Mouse (Mus musculus): ENCODE measurements around the gene Hid1. TPM values are rescaled to one million over a fixed set of nuclear protein-coding genes. Genes with fewer than 3 reads are reported as not detected.
"Not testable (repeated sequence)": the region's sequence is repeated elsewhere in the genome, so short reads cannot be mapped to it uniquely, and the experiment has no call there.

Gene Hid1
- polyA plus RNA-seq, 1 experiment from 2014 or later: 66.9 TPM

DNA sequence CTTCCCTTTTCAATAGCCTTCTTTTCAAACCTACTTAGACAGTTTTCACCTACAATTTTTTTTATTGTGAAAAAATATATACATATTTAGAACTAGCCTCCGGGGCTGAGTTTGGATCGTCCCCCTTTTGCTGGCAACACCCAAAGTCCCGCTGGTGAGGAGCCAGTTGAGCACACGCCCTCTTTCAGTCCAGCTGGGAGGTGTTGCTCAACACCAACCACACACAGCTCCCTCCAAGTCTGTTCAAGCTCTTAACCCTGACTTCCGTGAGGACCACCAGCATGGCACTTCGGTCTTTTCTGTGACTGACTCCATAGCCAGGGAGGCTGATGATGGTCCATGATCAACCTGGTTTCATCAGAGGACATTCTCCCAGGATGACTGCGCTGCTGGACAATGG, 30.5 kb upstream of the Hid1 start:
- no peaks in the 10 kb centered on the region for H3K27me3 ChIP-seq (replicated peaks; ENCODE audit: control insufficient read depth, insufficient read depth, low read length)
- H3K27ac ChIP-seq (ENCODE audit: low read depth, low read length): no peak overlapping the region
- no peaks in the 10 kb centered on the region for H3K9me3 ChIP-seq (ENCODE audit: control insufficient read depth, low read length)
- ATAC-seq: no peak
- peaks cover 13% of the 10 kb centered on the region for H3K36me3 ChIP-seq (ENCODE audit: control insufficient read depth, insufficient read depth, low read length)
- peaks cover 8% of the 10 kb centered on the region for H3K4me1 ChIP-seq (ENCODE audit: control insufficient read depth, insufficient read depth, low read depth, low read length)
- H3K4me2 ChIP-seq (ENCODE audit: low read length): no peak overlapping the region
- H3K9ac ChIP-seq (ENCODE audit: low read depth, low read length): no peak overlapping the region
- H3K4me3 ChIP-seq (ENCODE audit: low read length): no peak overlapping the region
- 80% methylated on average over 7 of the region's 7 CpGs for WGBS

DNA sequence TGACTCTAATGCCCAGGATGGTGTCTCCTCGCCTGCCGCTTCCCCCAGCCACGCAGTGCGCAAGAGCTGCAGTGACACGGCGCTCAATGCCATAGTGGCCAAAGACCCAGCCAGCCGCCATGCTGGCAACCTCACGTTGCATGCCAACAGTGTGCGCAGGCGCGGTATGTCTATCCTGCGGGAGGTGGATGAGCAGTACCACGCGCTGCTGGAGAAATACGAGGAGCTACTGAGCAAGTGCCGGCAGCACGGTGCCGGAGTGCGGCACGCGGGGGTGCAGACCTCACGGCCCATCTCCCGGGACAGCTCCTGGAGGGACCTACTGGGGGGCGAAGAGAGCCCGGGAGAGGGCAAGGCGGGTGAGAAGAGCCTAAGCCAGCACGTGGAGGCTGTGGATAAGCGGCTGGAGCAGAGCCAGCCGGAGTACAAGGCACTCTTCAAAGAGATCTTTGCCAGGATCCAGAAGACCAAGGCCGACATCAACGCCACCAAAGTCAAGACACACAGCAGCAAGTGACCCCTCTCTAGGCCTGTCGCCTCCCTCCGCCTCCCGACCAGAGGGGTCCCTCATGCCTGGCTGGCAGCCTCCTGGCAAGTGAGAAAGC, 26.3 kb upstream of the Hid1 start:
- no peak overlapping the region; the same call in 1 of the 2 replicates for H3K9ac ChIP-seq (ENCODE audit: low read depth, low read length)
- H3K4me2 ChIP-seq (ENCODE audit: low read length): no peak overlapping the region
- H3K9me3 ChIP-seq (ENCODE audit: control insufficient read depth, low read length): no peaks in the 10 kb centered on the region
- no peak overlapping the region for H3K4me3 ChIP-seq (ENCODE audit: low read length)
- no peak overlapping the region for H3K27ac ChIP-seq (ENCODE audit: low read depth, low read length)
- no peaks in the 10 kb centered on the region for H3K27me3 ChIP-seq (replicated peaks; ENCODE audit: control insufficient read depth, insufficient read depth, low read length)
- whole genome bisulfite sequencing: 67% methylated on average over 33 of the region's 34 CpGs
- peak; percentile 37; the same call in 1 of the 2 replicates for ATAC-seq
- no peaks in the 10 kb centered on the region for H3K4me1 ChIP-seq (ENCODE audit: control insufficient read depth, insufficient read depth, low read depth, low read length)
- peaks cover 30% of the 10 kb centered on the region for H3K36me3 ChIP-seq (ENCODE audit: control insufficient read depth, insufficient read depth, low read length)

DNA sequence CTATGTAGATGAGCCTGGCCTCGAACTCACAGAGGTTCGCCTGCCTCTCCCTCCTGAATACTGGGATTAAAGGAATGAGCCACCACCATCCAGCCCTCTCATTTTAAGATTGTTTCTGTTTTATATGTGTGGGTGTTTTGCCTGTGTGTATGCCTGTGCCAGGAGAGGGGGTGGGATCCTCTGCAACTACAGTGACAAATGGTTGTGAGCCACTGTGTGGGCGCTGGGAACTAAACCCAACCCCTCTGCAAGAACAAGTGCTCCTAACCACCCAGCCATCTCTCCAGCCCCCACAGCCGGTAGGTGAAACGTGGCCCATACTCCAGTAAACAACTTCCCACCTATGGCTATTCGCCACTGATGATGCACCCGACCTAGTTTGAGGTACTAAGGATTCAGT, 23.8 kb upstream of the Hid1 start:
- no peak for ATAC-seq
- Histone ChIP-seq H3K27me3 (replicated peaks; ENCODE audit: control insufficient read depth, insufficient read depth, low read length) (no peaks in the 10 kb centered on the region), H3K36me3 (ENCODE audit: control insufficient read depth, insufficient read depth, low read length) (peaks cover 30% of the 10 kb centered on the region), H3K9me3 (ENCODE audit: control insufficient read depth, low read length) (no peaks in the 10 kb centered on the region), H3K27ac (ENCODE audit: low read depth, low read length) (no peak overlapping the region), H3K4me2 (ENCODE audit: low read length) (no peak overlapping the region), H3K9ac (ENCODE audit: low read depth, low read length) (no peak overlapping the region), H3K4me1 (ENCODE audit: control insufficient read depth, insufficient read depth, low read depth, low read length) (no peaks in the 10 kb centered on the region), H3K4me3 (ENCODE audit: low read length) (no peak overlapping the region)
- 89% methylated on average over 7 of the region's 7 CpGs for WGBS

DNA sequence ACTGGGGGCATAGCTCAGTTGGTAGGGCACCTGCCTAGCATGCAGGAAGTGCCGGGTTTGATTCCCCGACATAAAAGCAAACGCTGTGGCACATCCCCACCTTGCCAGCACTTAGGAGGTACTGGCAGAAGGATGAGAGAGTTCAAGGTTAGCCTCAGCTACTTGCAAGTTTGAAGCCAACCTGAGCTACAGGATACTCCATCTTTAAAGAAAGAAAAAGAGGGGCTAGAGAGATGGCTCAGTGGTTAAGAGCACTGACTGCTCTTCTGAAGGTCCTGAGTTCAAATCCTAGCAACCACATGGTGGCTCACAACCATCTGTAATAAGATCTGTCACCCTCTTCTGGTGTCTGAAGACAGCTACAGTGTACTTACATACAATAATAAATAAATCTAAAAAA, 19.3 kb upstream of the Hid1 start:
- H3K27me3 ChIP-seq (replicated peaks; ENCODE audit: control insufficient read depth, insufficient read depth, low read length); H3K9me3 ChIP-seq (ENCODE audit: control insufficient read depth, low read length); H3K9ac ChIP-seq (ENCODE audit: low read depth, low read length); H3K27ac ChIP-seq (ENCODE audit: low read depth, low read length); H3K4me2 ChIP-seq (ENCODE audit: low read length); H3K4me3 ChIP-seq (ENCODE audit: low read length); ATAC-seq: not testable (repeated sequence)
- peaks cover 12% of the 10 kb centered on the region for H3K36me3 ChIP-seq (ENCODE audit: control insufficient read depth, insufficient read depth, low read length)
- WGBS: 87% methylated on average over 3 of the region's 3 CpGs
- H3K4me1 ChIP-seq (ENCODE audit: control insufficient read depth, insufficient read depth, low read depth, low read length): peaks cover 28% of the 10 kb centered on the region

DNA sequence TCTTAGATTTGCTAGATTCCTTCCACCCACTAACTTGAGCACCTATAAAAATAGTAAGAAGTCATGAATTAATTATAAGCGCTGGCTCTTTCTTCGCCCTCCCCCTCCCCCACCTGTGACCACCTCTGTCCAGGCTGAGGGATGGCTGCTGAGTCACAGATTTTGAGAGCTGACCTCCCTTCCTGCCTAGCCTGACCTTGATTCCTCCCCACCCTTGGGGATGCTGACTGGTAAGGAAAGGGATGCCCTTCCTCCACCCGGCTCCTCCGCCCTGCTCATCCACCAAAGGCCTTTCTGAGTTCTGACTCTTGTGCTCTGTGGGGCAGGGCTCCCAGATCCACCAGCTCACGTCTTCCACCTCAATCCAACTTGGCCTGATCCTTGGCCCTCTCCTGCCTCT, 17.0 kb upstream of the Hid1 start:
- no peaks in the 10 kb centered on the region for H3K36me3 ChIP-seq (ENCODE audit: control insufficient read depth, insufficient read depth, low read length)
- peaks cover 30% of the 10 kb centered on the region for H3K4me1 ChIP-seq (ENCODE audit: control insufficient read depth, insufficient read depth, low read depth, low read length)
- peak overlapping the region; percentile 62 for H3K27ac ChIP-seq (ENCODE audit: low read depth, low read length)
- no peak overlapping the region for H3K4me3 ChIP-seq (ENCODE audit: low read length)
- H3K9ac ChIP-seq (ENCODE audit: low read depth, low read length): peak overlapping the region; percentile 17; the same call in 1 of the 2 replicates
- peak overlapping the region; percentile 81 for H3K4me2 ChIP-seq (ENCODE audit: low read length)
- WGBS: 75% methylated on average over 5 of the region's 5 CpGs
- no peak for ATAC-seq
- H3K27me3 ChIP-seq (replicated peaks; ENCODE audit: control insufficient read depth, insufficient read depth, low read length): no peaks in the 10 kb centered on the region
- H3K9me3 ChIP-seq (ENCODE audit: control insufficient read depth, low read length): no peaks in the 10 kb centered on the region

DNA sequence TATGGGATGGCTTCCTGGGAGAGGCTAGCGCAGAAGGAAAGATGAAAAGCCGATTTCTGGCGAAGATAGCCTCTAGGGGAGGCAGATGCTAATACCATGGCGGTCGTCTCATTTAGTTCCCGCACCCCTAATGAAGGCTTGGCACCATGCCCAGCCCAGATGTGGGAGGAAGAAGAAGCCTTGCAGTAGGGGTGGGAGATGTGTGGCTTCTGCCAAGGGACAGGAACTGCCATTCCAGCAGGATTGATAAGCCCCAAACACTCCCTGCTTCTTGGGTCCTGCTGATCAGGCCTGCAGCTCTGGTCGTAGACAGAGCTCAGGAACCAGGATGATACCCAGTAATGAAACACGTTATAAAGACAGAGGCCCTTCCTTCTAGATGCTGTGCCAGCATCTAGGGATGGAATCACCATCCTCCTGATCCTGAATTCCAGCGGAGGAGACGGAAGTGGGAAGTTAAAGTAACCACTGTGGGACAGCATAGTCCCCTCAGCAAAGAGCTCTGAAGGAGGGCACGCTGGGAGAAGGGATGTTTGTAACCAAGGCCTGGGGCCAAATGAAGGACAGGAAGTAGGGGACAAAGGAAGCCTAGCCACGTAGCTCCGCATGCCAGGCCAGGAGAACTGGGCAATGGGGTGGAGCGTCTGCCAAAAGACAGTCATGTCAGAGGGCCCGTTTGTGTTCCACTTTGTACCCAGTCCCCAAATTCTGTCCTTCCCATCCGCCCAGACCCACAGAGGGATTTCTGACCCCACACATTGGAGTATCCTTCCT, 16.3 kb upstream of the Hid1 start:
- H3K27ac ChIP-seq (ENCODE audit: low read depth, low read length): peak overlapping the region; percentile 62
- H3K9ac ChIP-seq (ENCODE audit: low read depth, low read length): peak overlapping the region; percentile 100
- no peaks in the 10 kb centered on the region for H3K27me3 ChIP-seq (replicated peaks; ENCODE audit: control insufficient read depth, insufficient read depth, low read length)
- peak overlapping the region; percentile 81 for H3K4me2 ChIP-seq (ENCODE audit: low read length)
- no peaks in the 10 kb centered on the region for H3K36me3 ChIP-seq (ENCODE audit: control insufficient read depth, insufficient read depth, low read length)
- H3K4me1 ChIP-seq (ENCODE audit: control insufficient read depth, insufficient read depth, low read depth, low read length): peaks cover 30% of the 10 kb centered on the region
- no peaks in the 10 kb centered on the region for H3K9me3 ChIP-seq (ENCODE audit: control insufficient read depth, low read length)
- WGBS: 32% methylated on average over 16 of the region's 16 CpGs
- ATAC-seq: no peak
- H3K4me3 ChIP-seq (ENCODE audit: low read length): peak overlapping the region; percentile 92

DNA sequence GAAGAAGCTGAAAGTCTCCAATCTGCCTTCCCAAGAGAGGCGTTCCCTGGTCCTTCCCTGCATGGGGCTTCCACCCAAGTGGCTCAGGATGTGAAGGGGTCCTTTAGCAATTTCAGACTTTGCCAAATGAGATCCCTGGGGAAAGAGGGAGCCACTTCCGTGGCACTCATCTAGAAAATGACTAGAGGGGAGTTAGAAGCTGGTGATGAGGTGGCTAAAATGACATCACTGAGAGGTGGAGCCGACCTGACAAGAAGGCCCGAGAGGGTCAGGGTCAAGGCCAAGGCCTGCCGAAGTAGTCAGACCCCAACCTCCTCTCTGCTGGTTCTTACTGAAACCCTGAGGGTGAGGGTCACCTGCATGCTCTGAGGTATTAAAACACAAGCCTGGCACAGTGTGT, 15.3 kb upstream of the Hid1 start:
- peak overlapping the region; percentile 92 for H3K4me3 ChIP-seq (ENCODE audit: low read length)
- H3K27me3 ChIP-seq (replicated peaks; ENCODE audit: control insufficient read depth, insufficient read depth, low read length): no peaks in the 10 kb centered on the region
- H3K36me3 ChIP-seq (ENCODE audit: control insufficient read depth, insufficient read depth, low read length): no peaks in the 10 kb centered on the region
- no peak for ATAC-seq
- peak overlapping the region; percentile 100 for H3K9ac ChIP-seq (ENCODE audit: low read depth, low read length)
- H3K27ac ChIP-seq (ENCODE audit: low read depth, low read length): peak overlapping the region; percentile 94
- peaks cover 30% of the 10 kb centered on the region for H3K4me1 ChIP-seq (ENCODE audit: control insufficient read depth, insufficient read depth, low read depth, low read length)
- H3K9me3 ChIP-seq (ENCODE audit: control insufficient read depth, low read length): no peaks in the 10 kb centered on the region
- H3K4me2 ChIP-seq (ENCODE audit: low read length): peak overlapping the region; percentile 81
- 13% methylated on average over 5 of the region's 5 CpGs for WGBS

DNA sequence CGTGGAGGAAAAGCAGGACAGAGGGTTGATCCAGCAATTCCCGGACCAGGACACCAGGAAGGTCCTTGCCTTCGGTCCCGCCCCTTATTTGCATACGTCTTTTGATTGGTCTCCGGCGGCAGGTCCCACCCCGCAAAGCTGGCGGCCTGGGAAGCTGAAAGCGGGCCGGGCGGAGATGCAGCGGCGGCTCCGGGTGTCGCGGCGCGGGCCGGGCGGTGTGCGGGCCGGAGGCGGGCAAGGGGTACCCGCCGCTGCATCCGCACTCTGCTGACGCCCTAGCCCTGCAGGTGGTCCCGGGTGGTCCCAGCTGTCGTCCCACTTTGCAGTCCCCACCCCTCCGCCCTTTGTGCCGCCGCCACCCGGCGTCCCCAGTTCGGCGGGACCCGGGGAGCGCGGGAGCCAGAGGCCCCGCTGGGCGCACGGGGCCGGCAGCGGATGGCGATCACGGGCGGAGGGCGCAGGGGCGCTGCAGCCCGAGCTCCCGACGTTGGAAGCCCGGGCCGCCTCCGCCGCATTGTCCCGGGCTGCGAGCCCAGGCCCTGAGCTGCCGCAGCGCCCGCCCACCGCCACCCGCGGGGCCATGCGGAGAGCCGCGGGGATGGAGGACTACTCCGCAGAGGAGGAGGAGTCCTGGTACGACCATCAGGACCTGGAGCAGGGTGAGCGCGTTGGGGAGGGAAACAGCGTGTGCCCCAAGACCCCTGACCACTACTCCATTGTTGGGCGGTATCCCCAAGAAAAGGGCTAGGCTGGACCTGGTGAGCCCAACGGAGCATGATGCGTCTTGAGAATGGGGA, 14.4 kb upstream of the Hid1 start, which contains the start of gene Cdr2l:
TSS of gene Cdr2l (plus strand) at position 174 of the 797 bp plus-strand sequence.
- H3K9ac ChIP-seq (ENCODE audit: low read depth, low read length): peak within 1 kb of the TSS; percentile 100
- no peaks in the 10 kb centered on the region for H3K9me3 ChIP-seq (ENCODE audit: control insufficient read depth, low read length)
- WGBS: under 1% methylated on average over 46 of the region's 76 CpGs
- H3K27me3 ChIP-seq (replicated peaks; ENCODE audit: control insufficient read depth, insufficient read depth, low read length): no peaks in the 10 kb centered on the region
- peak within 1 kb of the TSS; percentile 94 for H3K27ac ChIP-seq (ENCODE audit: low read depth, low read length)
- H3K4me2 ChIP-seq (ENCODE audit: low read length): peak within 1 kb of the TSS; percentile 81
- ATAC-seq: peak; percentile 92
- H3K4me1 ChIP-seq (ENCODE audit: control insufficient read depth, insufficient read depth, low read depth, low read length): peaks cover 30% of the 10 kb centered on the region
- H3K36me3 ChIP-seq (ENCODE audit: control insufficient read depth, insufficient read depth, low read length): no peaks in the 10 kb centered on the region
- H3K4me3 ChIP-seq (ENCODE audit: low read length): peak within 1 kb of the TSS; percentile 92

DNA sequence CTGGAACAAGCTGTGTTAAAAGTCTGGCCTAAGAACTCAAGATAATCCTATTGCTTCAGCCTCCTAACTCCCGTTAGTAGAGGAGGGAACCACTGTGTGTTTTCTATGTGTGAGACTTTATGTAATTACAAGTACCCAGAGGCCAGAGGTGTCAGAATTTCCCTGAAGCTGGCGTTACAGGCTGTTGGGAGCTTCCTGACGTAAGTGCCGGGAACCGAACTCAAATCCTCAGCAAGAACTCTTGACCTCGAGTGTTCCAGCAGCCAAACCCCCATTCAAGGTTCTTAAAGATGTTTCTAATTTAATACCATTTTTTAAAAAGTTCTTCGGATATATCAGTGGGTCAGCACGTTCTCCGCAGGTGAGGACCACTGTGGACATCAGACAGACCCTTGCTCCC, 13.7 kb upstream of the Hid1 start:
- Histone ChIP-seq H3K9ac (ENCODE audit: low read depth, low read length) (no peak overlapping the region), H3K27ac (ENCODE audit: low read depth, low read length) (0 out of 2 replicates have a peak overlapping the region, but pooled peaks have one; percentile 3), H3K9me3 (ENCODE audit: control insufficient read depth, low read length) (no peaks in the 10 kb centered on the region), H3K27me3 (replicated peaks; ENCODE audit: control insufficient read depth, insufficient read depth, low read length) (no peaks in the 10 kb centered on the region), H3K4me1 (ENCODE audit: control insufficient read depth, insufficient read depth, low read depth, low read length) (peaks cover 30% of the 10 kb centered on the region), H3K36me3 (ENCODE audit: control insufficient read depth, insufficient read depth, low read length) (no peaks in the 10 kb centered on the region), H3K4me3 (ENCODE audit: low read length) (peak overlapping the region; percentile 92), H3K4me2 (ENCODE audit: low read length) (peak overlapping the region; percentile 81)
- ATAC-seq: no peak
- 15% methylated on average over 9 of the region's 9 CpGs for WGBS
